Mouse (Mus musculus) cerebellum, adult (tissue): ENCODE results near the gene Gm8332.
"Not testable (repeated sequence)": the region's sequence is repeated elsewhere in the genome, so short reads cannot be mapped to it uniquely, and the experiment has no call there.

Experiments used
- ATAC-seq: cut with Nextera tagmentation; 2 replicates; pipeline ENCODE4 v1.9.2; 2017; ENCODE audit warnings: mild to moderate bottlenecking, moderate library complexity, mixed read lengths; ENCODE audit not compliant: insufficient number of reproducible peaks, low FRiP score, low TSS enrichment

The Gm8332 gene

DNA sequence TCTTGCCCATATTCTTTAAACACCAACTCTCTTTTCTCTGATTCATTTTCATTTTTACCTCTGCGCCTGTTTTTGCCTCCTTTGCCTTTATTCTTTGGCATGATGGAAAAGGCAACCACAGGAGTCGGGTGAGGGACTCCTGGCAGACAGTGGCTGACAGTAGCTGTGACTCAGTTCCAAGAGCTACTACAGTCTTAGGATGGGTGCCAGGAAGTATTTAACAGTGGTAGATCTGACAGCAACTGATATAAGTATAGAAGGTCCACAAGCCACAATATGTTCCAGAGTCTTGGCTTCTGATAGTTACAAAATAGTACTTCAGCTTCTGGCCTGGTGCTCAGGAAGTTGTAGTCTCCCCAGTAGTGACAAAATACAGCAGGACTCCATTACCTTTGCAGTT lies at the start of gene Gm8332:
Gene Gm8332, minus strand, starts transcription at position 101 of the 400 bp plus-strand sequence.
- not testable (repeated sequence) for ATAC-seq

DNA sequence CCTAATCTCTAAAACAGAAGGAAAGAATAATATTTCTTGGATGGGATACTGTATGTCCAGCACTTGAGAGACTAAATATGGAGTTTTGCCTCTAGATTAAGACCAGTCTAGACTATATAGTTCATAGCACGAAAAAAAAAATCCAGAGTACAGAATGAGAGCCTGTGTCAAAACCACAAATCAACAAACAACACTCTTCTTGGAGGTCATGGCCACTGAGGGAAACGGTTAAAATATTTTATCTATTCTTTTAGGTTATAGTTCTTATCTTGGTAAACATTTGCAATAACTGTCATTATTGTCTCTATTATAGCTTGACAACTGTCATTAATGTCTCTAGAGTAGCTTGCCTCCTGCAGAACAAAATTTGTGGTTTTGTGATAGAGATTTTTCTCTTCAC lies 47.3 kb upstream of the Gm8332 start:
- not testable (repeated sequence) for ATAC-seq

DNA sequence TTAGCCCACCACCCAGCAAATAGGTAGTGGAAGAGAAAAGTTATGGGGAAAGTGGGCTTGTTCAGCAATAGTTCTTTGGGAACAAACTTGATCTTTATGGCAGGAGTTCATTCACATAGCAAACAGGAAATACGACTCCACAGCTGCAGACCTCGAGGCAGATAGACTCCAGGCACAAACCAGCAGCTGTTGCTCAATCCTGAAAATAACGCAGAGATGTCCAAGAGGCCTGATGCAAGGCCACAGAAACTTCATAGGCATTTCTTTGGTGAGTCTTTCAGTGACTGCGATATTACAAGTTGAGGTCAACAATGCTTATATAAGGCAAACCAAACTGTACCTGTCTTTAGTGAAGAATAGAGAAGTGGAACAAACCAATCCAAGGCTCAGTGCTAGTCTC lies 43.2 kb upstream of the Gm8332 start:
- ATAC-seq, result not testable (repeated sequence)

DNA sequence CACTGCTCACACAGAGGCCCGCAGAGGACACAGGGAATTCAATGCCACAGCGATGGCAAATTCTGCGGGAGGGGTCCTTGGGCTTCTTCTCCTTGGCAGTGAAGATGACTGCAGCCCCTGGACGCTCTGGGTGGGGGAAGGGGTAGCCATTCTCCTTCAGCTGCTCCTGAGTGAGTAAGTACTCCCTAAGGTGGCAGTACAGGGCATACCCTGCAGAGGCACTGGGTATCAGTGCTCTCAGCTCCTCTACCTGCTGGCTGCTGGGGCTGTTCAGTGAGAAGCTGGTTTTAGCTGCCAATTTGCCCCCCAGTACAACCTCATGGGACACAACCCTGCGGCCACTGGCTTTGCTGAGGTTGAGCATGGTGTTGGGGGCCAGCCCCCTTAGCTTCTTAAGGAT lies 35.3 kb upstream of the Gm8332 start:
- ATAC-seq, result not testable (repeated sequence)

- ATAC-seq, result not testable (repeated sequence)
Measured at GRCm38 (mm10) chr12:88274400-88274799, 24.5 kb upstream of the Gm8332 start, which contains the start of gene Gm5662. Gm5662 (minus strand) TSS chr12:88274500.

- no peak for ATAC-seq
Measured at GRCm38 (mm10) chr12:88257241-88257640, 7.3 kb upstream of the Gm8332 start.

DNA sequence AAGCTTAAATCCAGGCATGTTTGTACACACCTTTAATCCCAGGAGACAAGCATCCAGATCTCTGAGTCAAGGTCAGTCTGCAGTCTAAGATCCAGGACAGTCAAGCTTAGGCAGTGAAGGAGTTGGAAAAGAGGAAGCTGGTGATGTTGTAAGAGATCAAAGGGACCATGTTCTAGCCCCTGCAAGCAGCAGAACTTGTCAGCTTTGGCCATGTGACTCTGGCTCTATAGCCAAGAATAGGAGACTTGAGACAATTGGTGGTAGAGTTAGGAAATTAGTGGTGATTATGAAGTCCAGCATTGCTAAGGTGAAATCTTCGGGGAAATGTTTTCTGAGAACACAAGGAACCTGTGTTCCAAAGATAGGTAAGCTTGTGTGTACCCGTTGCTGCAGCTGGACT lies 6.0 kb upstream of the Gm8332 start:
- ATAC-seq, result not testable (repeated sequence)

GRCm38 (mm10) chr12:88245786-88246185 lies 4.1 kb downstream of the Gm8332 start:
- not testable (repeated sequence) for ATAC-seq

GRCm38 (mm10) chr12:88242940-88243339 lies 7.0 kb downstream of the Gm8332 start:
- ATAC-seq, result not testable (repeated sequence)

DNA sequence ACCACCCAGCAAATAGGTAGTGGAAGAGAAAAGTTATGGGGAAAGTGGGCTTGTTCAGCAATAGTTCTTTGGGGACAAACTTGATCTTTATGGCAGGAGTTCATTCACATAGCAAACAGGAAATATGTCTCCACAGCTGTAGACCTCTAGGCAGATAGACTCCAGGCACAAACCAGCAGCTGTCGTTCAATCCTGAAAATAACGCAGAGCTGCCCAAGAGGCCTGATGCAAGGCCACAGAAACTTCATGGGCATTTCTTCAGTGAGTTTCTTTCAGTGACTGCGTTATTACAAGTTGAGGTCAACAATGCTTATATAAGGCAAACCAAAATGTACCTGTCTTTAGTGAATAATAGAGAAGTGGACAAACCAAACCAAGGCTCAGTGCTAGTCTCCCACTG lies 30.5 kb downstream of the Gm8332 start:
- no peak for ATAC-seq

GRCm38 (mm10) chr12:88218059-88218458 lies 31.8 kb downstream of the Gm8332 start:
- not testable (repeated sequence) for ATAC-seq

GRCm38 (mm10) chr12:88214641-88215040 lies 35.3 kb downstream of the Gm8332 start:
- ATAC-seq, result no peak

- not testable (repeated sequence) for ATAC-seq
Measured at GRCm38 (mm10) chr12:88211458-88211857, 38.4 kb downstream of the Gm8332 start.

- no peak for ATAC-seq
Measured at GRCm38 (mm10) chr12:88202856-88203255, 47.0 kb downstream of the Gm8332 start.
